In genomic region chr10:21995221-21995620, GRCm38 (mm10) we compare ENCODE assay signal across 8 mouse cellular contexts.
DNase-seq lines count a peak whose midpoint lies in the region; ATAC-seq and TF ChIP-seq lines count a peak whose summit lies in the region.

No protein-coding gene starts in this region.

- no peak overlapping the region; the same call in 1 of the 2 replicates for H3K9ac ChIP-seq in forebrain, postnatal 0 days
- H3K9ac ChIP-seq in liver, embryonic 15.5 days = peak overlapping the region; percentile 46; the same call in 1 of the 2 replicates
- no peak overlapping the region for H3K9ac ChIP-seq in neural tube, embryonic 12.5 days

- peaks cover 12% of the 10 kb centered on the region; the same call in 1 of the 2 replicates for H3K4me1 ChIP-seq in forebrain, postnatal 0 days (ENCODE audit: insufficient read depth)
- H3K4me1 ChIP-seq in kidney, adult 2 months (ENCODE audit: control insufficient read depth, insufficient read depth, low read length) = peaks cover 4% of the 10 kb centered on the region; the same call in 1 of the 2 replicates
- H3K4me1 ChIP-seq in liver, embryonic 15.5 days (replicated peaks) = peaks cover 31% of the 10 kb centered on the region
- H3K4me1 ChIP-seq in neural tube, embryonic 12.5 days = peaks cover 7% of the 10 kb centered on the region

- no peak overlapping the region for H3K27ac ChIP-seq in forebrain, postnatal 0 days (ENCODE audit: low read depth, low read length)
- peak overlapping the region; percentile 94; the same call in 1 of the 2 replicates for H3K27ac ChIP-seq in kidney, adult 2 months (ENCODE audit: insufficient read depth, low read depth, low read length)
- H3K27ac ChIP-seq in liver, embryonic 15.5 days (replicated peaks) = no peak overlapping the region
- no peak overlapping the region for H3K27ac ChIP-seq in neural tube, embryonic 12.5 days

- H3K36me3 ChIP-seq in forebrain, postnatal 0 days (ENCODE audit: insufficient read depth) = peaks cover 28% of the 10 kb centered on the region
- peaks cover 21% of the 10 kb centered on the region for H3K36me3 ChIP-seq in kidney, adult 2 months (ENCODE audit: control insufficient read depth, insufficient read depth, low read length)
- peaks cover 23% of the 10 kb centered on the region for H3K36me3 ChIP-seq in liver, embryonic 15.5 days (replicated peaks)
- peaks cover 19% of the 10 kb centered on the region; the same call in 1 of the 2 replicates for H3K36me3 ChIP-seq in neural tube, embryonic 12.5 days

- no peaks in the 10 kb centered on the region for H3K9me3 ChIP-seq in forebrain, postnatal 0 days (ENCODE audit: low read length)
- no peaks in the 10 kb centered on the region for H3K9me3 ChIP-seq in liver, embryonic 15.5 days (replicated peaks)
- no peaks in the 10 kb centered on the region for H3K9me3 ChIP-seq in neural tube, embryonic 12.5 days

- H3K4me3 ChIP-seq in forebrain, postnatal 0 days (ENCODE audit: low read depth, low read length) = peak overlapping the region; percentile 60
- peak overlapping the region; percentile 96 for H3K4me3 ChIP-seq in kidney, adult 2 months (ENCODE audit: insufficient read depth, low read depth, low read length)
- H3K4me3 ChIP-seq in liver, embryonic 15.5 days (replicated peaks) = peak overlapping the region; percentile 66
- peak overlapping the region; percentile 65; the same call in 1 of the 2 replicates for H3K4me3 ChIP-seq in neural tube, embryonic 12.5 days

- no peak for ATAC-seq in forebrain, postnatal 0 days
- no peak for ATAC-seq in liver, embryonic 15.5 days (ENCODE audit: insufficient read depth)
- no peak for ATAC-seq in neural tube, embryonic 12.5 days (ENCODE audit: low FRiP score, low read depth)

- WGBS in forebrain, postnatal 0 days = 8% methylated on average over 12 of the region's 12 CpGs
- 4% methylated on average over 12 of the region's 12 CpGs for WGBS in kidney, adult 2 months
- WGBS in liver, embryonic 15.5 days (ENCODE audit: insufficient replicate concordance) = 8% methylated on average over 12 of the region's 12 CpGs
- 11% methylated on average over 12 of the region's 12 CpGs for WGBS in neural tube, embryonic 12.5 days

- peak; percentile 73 for TF ChIP-seq CTCF in forebrain, postnatal 0 days (IDR thresholded peaks at IDR 0.05; ENCODE audit: low read depth)
- 0 out of 2 replicates have a peak, but pooled peaks have one; percentile 9 for TF ChIP-seq CTCF in kidney, adult 2 months (conservative IDR thresholded peaks at IDR 0.05; ENCODE audit: insufficient read depth, insufficient read length, low read depth, low read length)

- peaks cover 5% of the 10 kb centered on the region; the same call in 1 of the 2 replicates for H3K27me3 ChIP-seq in forebrain, postnatal 0 days (ENCODE audit: insufficient read depth, low read length)
- no peaks in the 10 kb centered on the region for H3K27me3 ChIP-seq in kidney, adult 2 months (replicated peaks; ENCODE audit: control insufficient read depth, insufficient read depth, low read length)
- peaks cover 43% of the 10 kb centered on the region for H3K27me3 ChIP-seq in liver, embryonic 15.5 days
- H3K27me3 ChIP-seq in neural tube, embryonic 12.5 days (replicated peaks) = peaks cover 10% of the 10 kb centered on the region

- peak overlapping the region; percentile 99 for H3K4me2 ChIP-seq in forebrain, postnatal 0 days (ENCODE audit: low read depth)
- peak overlapping the region; percentile 92 for H3K4me2 ChIP-seq in liver, embryonic 15.5 days
- H3K4me2 ChIP-seq in neural tube, embryonic 12.5 days (replicated peaks) = peak overlapping the region; percentile 93

- no peak for TF ChIP-seq POLR2A in kidney, adult 2 months (IDR thresholded peaks at IDR 0.05; ENCODE audit: low read depth, low read length)

- DNase-seq in 3134 (ENCODE audit: extremely low read depth, insufficient read length, low spot score) = peak; percentile 47
- DNase-seq in CD8-positive naive resting alpha-beta T cell, adult 2 months (ENCODE audit: low read depth in 2 of 2, low spot score in 2 of 2) = peak; percentile 44 to 71
- DNase-seq in cerebellum, adult 9-10 months = peak; percentile 81
- peak; percentile 85 for DNase-seq in forebrain, postnatal 0 days
- peak; percentile 79 for DNase-seq in kidney, adult 2 months
- DNase-seq in ovary, adult 18-20 months (ENCODE audit: low spot score) = no peak
